Mouse (Mus musculus): Measurements from ENCODE around the gene Cdc42.

Cdc42 gene

GRCm38 (mm10) chr4:137316027-137316770, 41.3 kb downstream of the Cdc42 start:
- no peak for DNase-seq (ENCODE audit: low read depth, low spot score)

GRCm38 (mm10) chr4:137315061-137315460, 42.5 kb downstream of the Cdc42 start:
- no peak for DNase-seq (ENCODE audit: low read depth, low spot score)

GRCm38 (mm10) chr4:137314561-137314960, 43.0 kb downstream of the Cdc42 start:
- no peak for DNase-seq (ENCODE audit: low read depth, low spot score)

GRCm38 (mm10) chr4:137313511-137313910, 44.0 kb downstream of the Cdc42 start:
- DNase-seq (ENCODE audit: low read depth, low spot score) = no peak

GRCm38 (mm10) chr4:137308377-137308776, 49.1 kb downstream of the Cdc42 start:
- peak; percentile 36 for DNase-seq (ENCODE audit: low read depth, low spot score)

GRCm38 (mm10) chr4:137306991-137307706, 50.4 kb downstream of the Cdc42 start:
- DNase-seq (ENCODE audit: low read depth, low spot score) = no peak

- no peak for DNase-seq (ENCODE audit: low read depth, low spot score)
Observed at GRCm38 (mm10) chr4:137306577-137306888, 51.0 kb downstream of the Cdc42 start.

GRCm38 (mm10) chr4:137305831-137306576, 51.5 kb downstream of the Cdc42 start:
- DNase-seq (ENCODE audit: low read depth, low spot score) = no peak

- no peak for DNase-seq (ENCODE audit: low read depth, low spot score)
Observed at GRCm38 (mm10) chr4:137305066-137305465, 52.5 kb downstream of the Cdc42 start.

- no peak for DNase-seq (ENCODE audit: low read depth, low spot score)
Observed at GRCm38 (mm10) chr4:137304106-137304505, 53.4 kb downstream of the Cdc42 start.

- no peak for DNase-seq (ENCODE audit: low read depth, low spot score)
Observed at GRCm38 (mm10) chr4:137301635-137302034, 55.9 kb downstream of the Cdc42 start.

GRCm38 (mm10) chr4:137300227-137300626, 57.3 kb downstream of the Cdc42 start:
- DNase-seq (ENCODE audit: low read depth, low spot score) = no peak

GRCm38 (mm10) chr4:137298406-137298805, 59.1 kb downstream of the Cdc42 start:
- no peak for DNase-seq (ENCODE audit: low read depth, low spot score)

- DNase-seq (ENCODE audit: low read depth, low spot score) = no peak
Observed at GRCm38 (mm10) chr4:137297611-137298010, 59.9 kb downstream of the Cdc42 start.

GRCm38 (mm10) chr4:137294951-137295350, 62.6 kb downstream of the Cdc42 start:
- DNase-seq (ENCODE audit: low read depth, low spot score) = no peak

- no peak for DNase-seq (ENCODE audit: low read depth, low spot score)
Observed at GRCm38 (mm10) chr4:137294474-137294873, 63.0 kb downstream of the Cdc42 start.

- DNase-seq (ENCODE audit: low read depth, low spot score) = no peak
Observed at GRCm38 (mm10) chr4:137294032-137294431, 63.5 kb downstream of the Cdc42 start.

GRCm38 (mm10) chr4:137292625-137293024, 64.9 kb downstream of the Cdc42 start:
- no peak for DNase-seq (ENCODE audit: low read depth, low spot score)

GRCm38 (mm10) chr4:137290250-137290649, 67.3 kb downstream of the Cdc42 start:
- no peak for DNase-seq (ENCODE audit: low read depth, low spot score)

- no peak for DNase-seq (ENCODE audit: low read depth, low spot score)
Observed at GRCm38 (mm10) chr4:137289701-137290100, 67.8 kb downstream of the Cdc42 start.

GRCm38 (mm10) chr4:137287818-137288217, 69.7 kb downstream of the Cdc42 start:
- peak; percentile 57 for DNase-seq (ENCODE audit: low read depth, low spot score)

- no peak for DNase-seq (ENCODE audit: low read depth, low spot score)
Observed at GRCm38 (mm10) chr4:137287206-137287605, 70.3 kb downstream of the Cdc42 start.

GRCm38 (mm10) chr4:137286662-137286953, 70.9 kb downstream of the Cdc42 start:
- DNase-seq (ENCODE audit: low read depth, low spot score) = no peak
